Mouse (Mus musculus) cerebellum, adult 8-10 months (tissue): ENCODE results near the gene Tmem219.

ENCODE experiments used
- DNase-seq: peaks from one replicate; pipeline ENCODE4 v3.0.0; 2022

The Tmem219 gene

GRCm38 (mm10) chr7:126922624-126923060, at the start of gene Tmem219:
Gene Tmem219 (minus strand): TSS chr7:126922917.
- no peak for DNase-seq

GRCm38 (mm10) chr7:126967361-126967760, 44.6 kb upstream of the Tmem219 start:
- DNase-seq: no peak

- DNase-seq: peak; percentile 61
These were observed 42.9 kb upstream of the Tmem219 start for GRCm38 (mm10) chr7:126965568-126965967.

DNA sequence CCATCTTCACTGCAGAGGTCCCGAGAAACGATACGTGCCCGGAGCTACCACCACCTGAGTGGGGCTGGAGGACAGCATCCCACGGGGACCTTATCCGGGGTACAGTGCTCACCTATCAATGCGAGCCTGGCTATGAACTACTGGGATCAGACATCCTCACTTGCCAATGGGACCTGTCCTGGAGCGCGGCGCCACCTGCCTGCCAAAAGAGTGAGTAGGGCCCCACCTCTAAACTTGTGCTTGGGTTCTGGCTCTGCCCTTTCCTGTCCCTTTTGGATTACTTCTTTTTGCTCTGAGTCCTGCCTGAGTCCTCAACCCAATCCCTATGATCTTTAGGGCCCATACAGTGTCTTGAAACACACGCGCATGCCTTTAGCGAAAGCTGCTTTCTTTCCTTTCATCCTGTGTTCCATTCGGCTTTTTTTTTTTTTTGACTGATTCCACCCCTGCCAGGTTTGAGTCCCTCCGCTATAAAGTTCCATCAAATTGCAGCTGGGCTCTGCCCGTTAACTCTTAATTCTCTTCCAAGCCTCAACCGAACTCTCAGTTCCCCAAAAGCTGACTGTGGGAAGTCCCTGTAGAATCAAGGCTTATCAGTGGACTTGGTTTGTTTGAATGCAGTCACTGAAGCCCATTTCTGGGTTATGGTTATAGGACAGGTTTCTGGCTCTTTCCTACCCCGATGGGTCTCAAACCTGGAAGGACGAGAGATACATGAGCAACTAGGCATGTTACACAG, 41.0 kb upstream of the Tmem219 start:
- DNase-seq: no peak

DNA sequence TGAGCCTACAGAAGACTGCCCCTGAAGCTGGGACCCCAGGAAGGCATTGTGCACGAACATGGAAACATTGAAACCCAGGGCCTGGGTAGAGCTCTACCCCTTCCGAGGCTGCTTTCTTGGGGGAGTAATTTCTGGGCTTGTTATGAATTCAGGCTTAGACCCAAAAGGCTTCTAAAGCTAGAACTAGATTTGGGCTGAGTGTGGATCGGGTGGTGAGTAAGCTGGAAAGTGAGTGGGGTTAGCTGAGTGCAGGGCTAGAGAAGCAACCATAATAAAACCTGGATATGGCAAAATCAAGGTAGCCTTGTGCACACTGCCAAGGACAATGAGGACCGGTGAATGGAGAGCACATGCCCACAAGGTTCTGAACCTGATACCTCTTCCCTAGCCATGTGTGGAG, 39.2 kb upstream of the Tmem219 start:
- DNase-seq: no peak

DNA sequence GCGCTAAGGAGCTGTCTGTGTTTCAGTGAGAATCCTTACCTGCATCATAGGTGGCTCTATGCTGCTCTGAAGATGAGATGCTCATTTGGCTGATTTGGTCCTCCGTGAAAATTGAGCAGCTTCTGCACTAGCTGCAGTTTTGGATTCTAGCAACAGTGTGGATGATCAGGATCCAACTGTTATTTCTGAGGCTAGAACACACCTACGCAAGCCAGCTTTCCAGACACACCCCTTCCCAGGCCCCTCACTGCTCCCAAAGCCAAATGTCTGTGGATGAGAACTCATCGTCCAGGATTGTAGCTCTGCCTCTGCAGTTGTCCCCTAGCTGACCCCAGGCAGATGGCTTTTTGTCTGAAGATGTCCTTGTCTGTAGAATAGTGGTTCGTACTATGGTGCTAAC, 38.4 kb upstream of the Tmem219 start:
- DNase-seq: no peak

GRCm38 (mm10) chr7:126959780-126960179, 37.1 kb upstream of the Tmem219 start:
- DNase-seq: no peak

DNA sequence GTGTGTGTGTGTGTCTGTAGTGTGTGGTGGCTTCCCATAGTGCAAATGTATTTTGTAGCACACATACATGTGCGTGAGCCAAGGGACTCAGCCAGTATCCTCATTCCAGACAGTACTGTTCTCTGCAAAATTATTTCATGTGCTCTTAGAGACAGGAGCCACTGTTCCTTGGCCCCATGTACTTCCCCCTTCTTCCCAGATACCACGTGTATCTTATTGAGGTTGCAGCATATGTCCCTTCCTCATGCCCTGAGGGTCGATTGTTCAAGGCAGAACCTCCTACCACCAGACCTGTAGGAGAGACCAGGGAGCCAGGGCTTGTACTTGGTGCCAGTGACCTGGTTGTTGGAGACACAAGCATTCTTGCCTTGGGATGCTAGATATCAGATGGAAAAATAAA, 32.4 kb upstream of the Tmem219 start:
- no peak for DNase-seq

DNA sequence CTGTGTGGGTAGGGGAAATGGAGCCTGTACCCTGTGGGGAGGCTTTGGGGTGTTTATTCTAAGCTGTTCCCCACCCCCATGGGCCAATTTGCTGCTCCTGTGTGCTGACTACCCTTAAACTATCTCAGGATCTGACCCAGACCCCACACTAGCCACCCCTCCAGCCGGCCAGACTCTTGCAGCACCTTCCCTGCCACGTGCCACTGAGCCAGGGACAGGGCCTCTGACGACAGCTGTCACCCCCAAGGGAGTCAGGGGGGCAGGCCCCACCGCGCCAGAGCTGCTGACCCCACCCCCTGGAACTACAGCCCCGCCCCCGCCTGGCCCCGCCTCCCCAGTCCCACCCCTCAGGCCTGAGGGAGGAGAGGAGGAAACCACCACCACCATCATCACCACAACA, 29.9 kb upstream of the Tmem219 start:
- no peak for DNase-seq

DNA sequence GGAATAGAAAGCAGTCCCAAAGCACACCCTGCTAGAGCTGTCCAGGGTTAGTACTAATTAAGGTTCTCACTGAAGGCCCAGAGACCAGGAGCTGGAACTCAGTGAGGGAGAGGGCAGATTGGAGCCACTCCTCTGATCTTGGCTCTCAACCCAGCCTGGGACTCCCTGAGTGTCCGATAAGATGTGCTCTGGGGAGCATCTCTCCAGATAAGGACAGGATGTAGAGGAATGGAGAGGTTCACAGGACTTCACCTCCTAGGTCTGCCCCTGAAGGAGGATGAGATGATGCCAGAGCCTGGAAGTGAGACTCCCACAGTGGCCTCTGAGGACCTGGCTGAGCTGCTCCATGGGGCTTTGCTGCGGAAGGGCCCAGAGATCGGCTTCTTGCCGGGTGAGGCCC, 29.0 kb upstream of the Tmem219 start:
- no peak for DNase-seq

- peak; percentile 46 for DNase-seq
These were observed 28.2 kb upstream of the Tmem219 start for GRCm38 (mm10) chr7:126950647-126951615.

DNA sequence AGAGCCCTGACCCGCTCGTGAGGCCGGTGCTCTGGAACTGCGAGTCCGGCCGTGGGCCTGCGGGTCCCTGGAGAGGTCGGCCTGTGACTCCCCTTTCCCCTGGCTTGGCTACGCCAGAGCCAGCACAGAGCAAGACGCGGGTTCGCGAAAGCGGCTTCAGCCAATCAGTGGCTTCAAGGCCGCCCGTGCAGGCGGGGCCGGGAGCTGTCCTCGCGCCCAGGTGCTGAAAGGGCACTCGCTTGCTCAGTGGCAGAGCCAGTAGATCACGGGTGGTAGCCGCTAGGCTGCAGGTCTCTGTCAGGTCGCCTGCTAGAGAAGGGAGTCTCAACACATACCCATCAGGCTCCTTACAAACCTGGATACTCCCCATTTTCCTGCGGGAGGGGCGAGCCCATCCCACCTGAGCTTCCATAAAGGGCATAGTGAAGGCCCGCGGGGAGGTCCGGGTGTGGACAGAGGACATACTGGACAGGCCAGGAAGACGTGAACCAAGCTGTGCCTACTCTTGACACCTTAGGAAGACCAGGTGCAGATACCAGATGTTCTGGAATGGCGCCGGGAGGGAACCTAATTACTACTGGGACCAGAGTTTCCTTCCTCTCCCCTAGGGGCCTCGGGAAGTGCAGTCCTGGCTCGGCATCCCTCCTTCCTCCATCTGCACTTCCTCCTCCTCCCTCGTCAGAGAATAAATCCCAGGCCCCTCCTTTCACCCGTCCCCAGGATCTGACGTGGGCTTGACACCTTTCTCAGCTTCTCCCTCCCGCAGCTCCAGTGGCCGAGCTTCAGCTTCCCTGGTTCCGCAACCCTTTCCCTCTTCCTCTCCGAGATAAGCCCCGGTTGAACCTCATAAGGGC, 27.3 kb upstream of the Tmem219 start, which contains the start of gene Sez6l2:
TSS of gene Sez6l2 (plus strand) at position 771 of the 854 bp plus-strand sequence.
- peak; percentile 88 for DNase-seq

- no peak for DNase-seq
These were observed 26.7 kb upstream of the Tmem219 start, which contains the start of gene Asphd1 for GRCm38 (mm10) chr7:126949403-126949792. Gene Asphd1 (minus strand): TSS chr7:126949582.

GRCm38 (mm10) chr7:126948626-126949025, 25.9 kb upstream of the Tmem219 start:
- DNase-seq: peak; percentile 45

- DNase-seq: peak; percentile 44
These were observed 23.8 kb upstream of the Tmem219 start for GRCm38 (mm10) chr7:126946530-126946929.

- no peak for DNase-seq
These were observed 19.1 kb upstream of the Tmem219 start for GRCm38 (mm10) chr7:126941801-126942200.

DNA sequence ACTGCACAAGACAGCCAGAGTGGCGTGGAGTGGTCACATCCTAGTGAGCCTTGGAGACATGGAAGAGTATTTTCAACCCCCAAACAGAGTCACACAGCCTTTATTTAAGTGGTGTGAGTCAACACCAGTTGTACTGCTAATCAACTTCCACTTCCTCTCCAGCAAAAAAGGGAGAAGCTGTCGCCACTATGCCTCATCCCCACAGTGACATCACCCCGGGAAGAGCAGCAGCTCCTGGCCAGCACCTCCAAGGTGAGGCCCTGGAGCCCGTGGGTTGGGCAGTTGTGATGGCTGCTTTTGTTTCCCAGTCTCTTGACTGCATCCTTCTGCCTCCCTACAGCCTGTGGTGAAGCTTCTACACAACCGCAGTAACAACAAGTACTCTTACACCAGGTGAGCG, 18.5 kb upstream of the Tmem219 start:
- DNase-seq: no peak

DNA sequence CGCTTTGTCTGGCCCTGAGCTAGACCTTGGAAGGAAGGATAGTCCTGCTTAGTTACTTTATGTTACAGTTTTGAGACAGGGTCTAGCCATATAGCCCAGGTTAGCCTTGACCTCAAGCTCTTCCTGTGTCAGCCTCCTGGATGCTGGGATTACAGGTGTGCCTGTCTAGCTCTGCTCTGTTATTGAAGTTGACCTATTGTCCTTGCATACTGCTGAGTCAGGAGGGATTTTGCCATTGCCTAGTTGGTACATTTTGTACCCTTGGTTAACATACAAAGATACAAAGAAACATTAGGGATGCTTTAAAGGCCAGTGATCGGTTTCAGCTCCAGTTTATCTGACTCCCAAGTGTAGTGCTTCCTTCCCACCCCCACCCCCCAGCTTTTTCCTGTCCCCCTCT, 9.9 kb upstream of the Tmem219 start:
- DNase-seq: no peak

GRCm38 (mm10) chr7:126929046-126929445, 6.3 kb upstream of the Tmem219 start:
- DNase-seq: no peak

DNA sequence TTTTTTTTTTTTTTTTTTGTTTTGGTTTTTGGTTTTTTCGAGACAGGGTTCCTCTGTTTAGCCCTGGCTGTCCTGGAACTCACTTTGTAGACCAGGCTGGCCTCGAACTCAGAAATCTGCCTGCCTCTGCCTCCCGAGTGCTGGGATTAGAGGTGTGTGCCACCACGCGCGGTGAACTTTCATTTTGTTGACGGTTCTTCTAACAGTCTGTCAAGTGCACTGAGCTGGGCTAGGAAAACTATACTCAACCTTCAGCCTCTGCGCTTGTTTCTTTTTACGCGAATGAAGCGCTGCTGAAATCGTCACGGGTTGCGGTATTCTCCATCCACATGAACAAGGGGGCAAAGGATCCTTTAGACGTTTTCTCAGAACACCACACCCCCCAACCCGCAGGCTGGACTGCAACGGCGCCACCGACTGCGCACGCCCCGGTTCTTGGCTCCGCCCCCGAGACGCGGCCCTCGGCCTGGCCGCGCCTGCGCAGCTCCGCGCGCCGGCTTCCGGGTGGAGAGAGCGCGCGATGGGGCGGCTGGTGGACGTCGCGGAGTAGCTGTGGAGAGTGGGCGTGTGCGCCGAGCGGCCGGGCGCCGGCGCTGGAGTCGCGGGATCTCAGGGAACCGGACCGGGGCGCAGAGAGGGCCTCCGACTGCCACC, 5.8 kb upstream of the Tmem219 start, which contains the start of gene Kctd13:
TSS of gene Kctd13 (plus strand) at position 496 of the 654 bp plus-strand sequence.
- peak; percentile 91 for DNase-seq

DNA sequence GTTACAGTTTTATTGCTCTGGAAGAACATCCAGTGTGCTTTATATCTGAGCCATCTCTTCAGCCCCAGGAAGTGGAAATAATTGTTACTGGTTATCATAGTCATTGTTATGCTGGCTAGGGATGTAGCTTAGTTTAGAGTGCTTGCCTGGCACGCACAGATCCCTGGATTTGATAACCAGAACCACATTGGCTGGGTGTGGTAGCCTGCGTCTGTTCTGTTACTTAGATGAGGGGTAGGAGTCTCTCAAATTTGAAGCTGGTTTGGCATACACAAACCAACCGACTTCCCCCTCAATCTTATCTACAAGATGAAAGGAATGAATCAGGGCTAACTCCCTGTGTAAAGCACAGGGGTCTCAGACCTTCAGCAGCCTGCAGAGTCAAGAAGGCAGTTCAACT, 3.6 kb upstream of the Tmem219 start:
- DNase-seq: no peak

DNA sequence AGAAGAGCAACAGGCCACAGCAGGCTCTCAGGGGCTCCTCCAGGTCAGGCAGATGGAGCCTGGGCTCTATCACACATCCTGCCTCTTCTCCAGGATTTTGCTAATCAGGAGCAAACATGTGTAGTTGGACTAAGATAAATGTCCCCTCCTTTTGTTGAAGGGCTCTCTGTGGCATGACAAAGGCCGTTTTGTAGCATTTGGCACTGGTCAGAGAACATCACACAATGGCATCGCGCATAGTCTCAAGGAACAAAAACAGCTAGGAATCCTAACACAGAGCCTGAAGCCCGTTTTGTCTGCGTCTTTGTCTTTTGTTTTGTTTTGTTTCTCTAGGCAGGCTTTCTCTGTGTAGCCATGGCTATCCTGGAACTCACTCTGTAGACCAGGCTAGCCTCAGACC, 1.3 kb upstream of the Tmem219 start:
- DNase-seq: no peak
